Mouse (Mus musculus) CD4-positive naive resting alpha-beta T cell, adult 57 days (primary cell): ENCODE measurements around the gene Susd1. TPM values are rescaled to one million over a fixed set of nuclear protein-coding genes. Genes with fewer than 3 reads are reported as not detected.

Source experiments
- total RNA-seq: library from RNA; stranded (reverse); gene quantifications from one replicate; pipeline ENCODE4 v1.2.4, GENCODE M21; 2023

Susd1 gene
- 8.9 TPM for total RNA-seq

GRCm38 (mm10) chr4:59437990-59438854, at the start of gene Susd1:
Gene Susd1, minus strand, starts transcription at chr4:59438633.

Other genes with a start within 250 kb of the Susd1 start
- 249 TPM for gene Ugcg, start 249.4 kb downstream of the Susd1 start, total RNA-seq
- gene Ptbp3, start 110.7 kb upstream of the Susd1 start, total RNA-seq = 256 TPM
- gene Hsdl2, start 142.9 kb upstream of the Susd1 start, total RNA-seq = 18.9 TPM
- gene E130308A19Rik, start 187.6 kb upstream of the Susd1 start, total RNA-seq = 6.6 TPM